Mouse (Mus musculus) midbrain, postnatal 0 days (tissue): ENCODE measurements at regions not wholly inside any gene's neighbourhood (a gene's known extent, or its start where the extent isn't known, plus 50 kb on each side); places are given as distances from the start of the nearest gene placed in this dataset.

Experiments used
- ATAC-seq: fragments of 200-750 bp; cut with Nextera tagmentation; 2 replicates; pipeline ENCODE4 v1.8.0; 2017; ENCODE audit warnings: moderate number of reproducible peaks, mild to moderate bottlenecking, moderate TSS enrichment, moderate library complexity; ENCODE audit not compliant: low FRiP score
- DNase-seq: peaks from one replicate; pipeline ENCODE4 v3.0.0-alpha.2; 2015; ENCODE audit warnings: low spot score
- H3K27ac ChIP-seq: fragments of 300-500 bp; sonication (generic); 2 replicates; pipeline ENCODE4 v1.5.1; 2014; ENCODE audit warnings: low read depth, mild to moderate bottlenecking, low read length, mixed read lengths
- H3K27me3 ChIP-seq: fragments of 300-500 bp; sonication (generic); 2 replicates; pipeline ENCODE4 v1.6.1; 2014; ENCODE audit warnings: low read length, control low read depth, mixed read lengths; ENCODE audit not compliant: insufficient read depth
- H3K36me3 ChIP-seq: fragments of 300-500 bp; sonication (generic); 2 replicates; pipeline ENCODE4 v1.6.1; 2014; ENCODE audit warnings: low read length, control low read depth, mixed read lengths; ENCODE audit not compliant: insufficient read depth
- H3K4me1 ChIP-seq: fragments of 300-500 bp; sonication (generic); 2 replicates; pipeline ENCODE4 v1.6.1; 2014; ENCODE audit warnings: mild to moderate bottlenecking, control low read depth, antibody characterized with exemption, low read length, mixed read lengths; ENCODE audit not compliant: insufficient read depth
- H3K4me2 ChIP-seq: fragments of 300-500 bp; sonication (generic); 2 replicates; pipeline ENCODE4 v1.6.1; 2014; ENCODE audit warnings: low read depth, mild to moderate bottlenecking, low read length, mixed read lengths; ENCODE audit not compliant: poor library complexity, severe bottlenecking
- H3K4me3 ChIP-seq: fragments of 300-500 bp; sonication (generic); 2 replicates; pipeline ENCODE4 v1.5.1; 2014; ENCODE audit warnings: low read depth, mild to moderate bottlenecking, low read length, moderate library complexity
- H3K9ac ChIP-seq: fragments of 300-500 bp; sonication (generic); replicated peaks from 2 replicates; pipeline ENCODE4 v1.6.1; 2014; ENCODE audit warnings: mild to moderate bottlenecking, low read length, moderate library complexity, mixed read lengths; ENCODE audit not compliant: poor library complexity, severe bottlenecking
- H3K9me3 ChIP-seq: fragments of 300-500 bp; sonication (generic); 2 replicates; pipeline ENCODE4 v1.6.1; 2016; ENCODE audit warnings: low read length, control low read depth
- CTCF ChIP-seq: IDR thresholded peaks from 2 replicates; pipeline ENCODE4 v1.5.1; 2016; ENCODE audit warnings: antibody characterized with exemption, mild to moderate bottlenecking
- WGBS: fragments of 180-500 bp; shearing (Covaris S2); extraction: QIAGEN DNeasy Blood & Tissue Kit; methylation state at CpG from one replicate; pipeline ENCODE4 v1.1.7; 2014; 5-methylcytosine and 5-hydroxymethylcytosine counted together

DNA sequence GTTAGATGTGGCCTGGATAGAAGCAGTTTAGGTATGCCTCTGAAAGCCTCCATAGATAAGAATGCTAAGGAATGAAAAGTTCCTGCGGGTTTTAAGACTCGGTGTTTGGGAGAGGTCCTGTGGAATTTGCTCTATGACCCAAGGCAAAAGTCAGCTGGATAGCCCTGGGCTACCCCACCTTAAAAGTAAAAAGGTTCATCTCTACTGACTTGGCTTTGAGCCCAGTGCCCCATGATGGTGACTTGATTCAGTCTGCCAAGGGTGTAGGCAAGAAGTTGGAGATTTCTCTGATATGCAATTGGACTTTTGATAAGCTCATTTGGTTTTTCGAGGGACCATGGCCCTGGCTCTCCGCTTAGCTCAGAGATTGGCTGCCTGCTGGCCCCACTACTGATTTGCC, 78.8 kb upstream of the Herc3 start:
- Histone ChIP-seq H3K27ac (no peak overlapping the region), H3K4me3 (no peak overlapping the region), H3K27me3 (no peaks in the 10 kb centered on the region), H3K4me2 (no peak overlapping the region), H3K4me1 (no peaks in the 10 kb centered on the region), H3K9ac (no peak overlapping the region), H3K9me3 (no peaks in the 10 kb centered on the region), H3K36me3 (no peaks in the 10 kb centered on the region)
- DNase-seq (no peak), ATAC-seq (no peak)
- WGBS: 93% methylated on average over 4 of the region's 4 CpGs
- TF ChIP-seq CTCF: no peak

DNA sequence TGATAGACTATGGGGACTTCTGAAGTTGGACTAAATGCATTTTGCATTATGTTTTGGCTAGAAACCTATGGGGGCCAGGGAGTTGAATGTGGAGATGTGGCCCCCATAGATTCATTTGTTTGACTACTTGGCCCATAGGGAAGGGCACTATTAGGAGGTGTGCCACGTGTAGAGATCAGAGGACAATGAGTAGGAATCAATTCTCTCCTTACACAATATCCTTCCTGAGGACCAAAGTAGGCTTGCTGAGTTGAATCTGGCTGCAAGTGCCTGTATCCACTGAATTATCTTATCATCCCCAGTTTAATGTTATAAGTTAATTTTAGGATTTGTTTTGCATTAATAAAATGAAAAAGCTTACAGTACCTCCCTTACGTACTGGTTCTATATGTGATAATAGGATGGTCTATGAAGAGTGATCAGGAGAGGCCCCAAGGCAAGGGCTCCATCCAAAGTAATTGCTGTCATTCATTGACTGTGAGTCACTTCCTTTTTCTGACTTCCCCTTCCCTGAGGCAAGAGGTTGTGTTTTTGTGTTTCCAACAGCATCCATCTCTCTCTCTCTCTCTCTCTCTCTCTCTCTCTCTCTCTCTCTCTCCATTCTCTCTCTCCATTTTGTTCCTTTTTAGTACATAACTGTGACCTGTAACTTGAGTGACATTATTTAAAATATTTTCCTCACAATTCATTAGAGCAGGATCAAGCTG, 74.8 kb upstream of the Herc3 start:
- Histone ChIP-seq H3K9ac (no peak overlapping the region), H3K27ac (no peak overlapping the region), H3K9me3 (no peaks in the 10 kb centered on the region), H3K4me2 (no peak overlapping the region), H3K4me1 (no peaks in the 10 kb centered on the region), H3K36me3 (no peaks in the 10 kb centered on the region), H3K27me3 (no peaks in the 10 kb centered on the region), H3K4me3 (no peak overlapping the region)
- no peak for ATAC-seq
- no peak for DNase-seq
- WGBS: 67% methylated on average over 2 of the region's 2 CpGs
- TF ChIP-seq CTCF: no peak

GRCm38 (mm10) chr6:58757339-58757738, 73.9 kb upstream of the Herc3 start:
- 95% methylated on average over 4 of the region's 4 CpGs for WGBS
- Histone ChIP-seq H3K36me3 (no peaks in the 10 kb centered on the region), H3K4me1 (no peaks in the 10 kb centered on the region), H3K27me3 (no peaks in the 10 kb centered on the region), H3K27ac (no peak overlapping the region), H3K9me3 (no peaks in the 10 kb centered on the region), H3K4me2 (no peak overlapping the region), H3K9ac (no peak overlapping the region), H3K4me3 (no peak overlapping the region)
- no peak for DNase-seq
- ATAC-seq: no peak
- no peak for TF ChIP-seq CTCF

DNA sequence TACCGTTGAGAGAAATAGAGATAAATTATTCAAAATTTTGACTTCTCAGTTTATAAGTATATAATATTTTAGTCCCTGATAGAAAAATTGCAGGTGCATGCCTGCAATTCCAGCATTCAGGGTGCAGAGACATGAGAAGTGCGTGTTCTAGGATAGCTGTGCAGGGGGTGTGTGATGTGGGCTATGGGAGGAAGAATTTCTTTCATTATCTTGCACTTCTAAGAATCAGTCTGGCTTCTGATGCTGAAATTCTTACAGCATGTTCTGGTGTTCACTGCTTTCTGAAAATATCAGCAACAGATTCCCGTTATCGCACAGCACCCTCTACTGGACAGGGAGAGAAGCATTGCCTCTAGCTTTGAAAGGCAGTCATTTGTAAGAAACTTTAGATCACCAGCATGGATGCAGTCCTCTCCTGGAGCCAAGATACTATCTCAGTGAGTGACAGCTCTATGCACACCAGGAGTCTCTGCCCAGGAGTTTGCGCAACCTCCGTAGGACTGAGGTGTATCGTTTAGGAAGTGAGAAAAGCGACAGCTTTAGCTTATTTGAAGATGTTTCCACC, 60.5 kb upstream of the Herc3 start:
- DNase-seq (peak; percentile 79), ATAC-seq (no peak)
- H3K4me3 ChIP-seq: no peak overlapping the region
- TF ChIP-seq CTCF: peak; percentile 93
- H3K9ac ChIP-seq: no peak overlapping the region
- H3K36me3 ChIP-seq: no peaks in the 10 kb centered on the region
- WGBS: 25% methylated on average over 8 of the region's 8 CpGs
- peak overlapping the region; percentile 33; the same call in 1 of the 2 replicates for H3K4me2 ChIP-seq
- no peak overlapping the region for H3K27ac ChIP-seq
- H3K9me3 ChIP-seq: no peaks in the 10 kb centered on the region
- H3K4me1 ChIP-seq: no peaks in the 10 kb centered on the region
- no peaks in the 10 kb centered on the region for H3K27me3 ChIP-seq

GRCm38 (mm10) chr6:58772014-58772413, 59.3 kb upstream of the Herc3 start:
- Histone ChIP-seq H3K4me1 (no peaks in the 10 kb centered on the region), H3K4me3 (no peak overlapping the region), H3K9me3 (no peaks in the 10 kb centered on the region), H3K36me3 (no peaks in the 10 kb centered on the region), H3K27ac (no peak overlapping the region), H3K9ac (no peak overlapping the region), H3K27me3 (no peaks in the 10 kb centered on the region), H3K4me2 (no peak overlapping the region)
- peak; percentile 93 for TF ChIP-seq CTCF
- 0% methylated on average over 1 of the region's 1 CpGs for WGBS
- peak; percentile 68 for ATAC-seq
- peak; percentile 68 for DNase-seq
